Comparison of ENCODE assay signal across 8 mouse cellular contexts in the genomic region with DNA sequence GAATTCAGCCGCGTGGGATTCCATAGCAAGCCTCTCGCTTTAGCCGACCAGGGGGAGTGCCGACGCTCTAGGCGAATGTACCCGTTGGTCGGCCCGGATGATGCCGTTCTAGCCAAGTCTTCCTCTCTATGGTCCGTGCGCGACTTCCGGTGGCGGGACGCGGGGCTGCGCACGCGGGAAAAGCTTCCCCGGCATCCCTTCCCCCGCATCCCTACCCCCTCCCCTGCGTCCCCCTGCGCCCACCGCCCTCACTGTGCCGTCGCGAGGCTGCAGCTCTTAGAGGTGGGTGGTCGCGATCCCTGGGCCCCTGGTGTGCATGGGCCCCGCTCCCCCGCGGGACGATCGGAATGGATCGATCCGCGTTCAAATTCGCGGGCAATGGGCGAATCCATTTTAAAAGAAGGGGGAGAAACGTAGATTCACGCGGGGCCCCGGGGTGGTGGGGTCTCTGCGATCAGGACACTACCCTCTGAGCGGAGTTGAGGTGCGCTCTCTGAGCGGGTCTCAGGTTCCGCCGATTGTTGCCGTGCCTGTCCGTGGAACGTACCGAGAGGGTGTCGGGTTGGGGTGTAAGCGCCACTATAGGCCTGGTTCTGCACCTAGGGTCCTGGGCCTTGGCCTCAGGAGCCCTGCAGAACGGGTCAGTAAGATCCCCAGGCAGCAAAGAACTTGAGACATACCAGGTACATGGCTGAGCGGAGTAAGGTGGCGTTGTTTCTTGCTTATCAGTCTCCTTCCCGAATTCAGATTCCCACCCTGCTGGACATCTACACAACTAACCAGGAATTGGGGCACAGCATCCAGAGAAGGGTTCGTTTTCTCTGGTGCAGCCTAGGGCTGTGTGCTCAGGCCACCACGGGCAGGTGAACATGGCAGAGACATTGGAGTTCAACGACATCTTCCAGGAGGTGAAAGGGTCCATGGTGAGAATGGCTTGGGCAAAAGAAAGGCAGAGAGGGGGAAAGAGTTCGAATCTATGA. TPM values are rescaled to one million over a fixed set of nuclear protein-coding genes. Genes with fewer than 3 reads are reported as not detected.
A peak's percentile ranks its signal among the peaks of the same experiment; 100 is the strongest.
DNase-seq lines count a peak whose midpoint lies in the region; ATAC-seq and TF ChIP-seq lines count a peak whose summit lies in the region.

Ssrp1 (plus strand) TSS at position 188 of the 980 bp plus-strand sequence.
P2rx3 (minus strand) TSS at position 416 of the 980 bp plus-strand sequence.

- no peak for TF ChIP-seq EP300 in CH12.LX (IDR thresholded peaks at IDR 0.05; ENCODE audit: low read length)

- WGBS in heart, embryonic 14.5 days = 1% methylated on average over 64 of the region's 66 CpGs
- WGBS in liver, embryonic 15.5 days (ENCODE audit: insufficient replicate concordance) = under 1% methylated on average over 66 of the region's 66 CpGs
- 1% methylated on average over 65 of the region's 66 CpGs for WGBS in neural tube, embryonic 11.5 days
- WGBS in stomach, embryonic 16.5 days = under 1% methylated on average over 66 of the region's 66 CpGs

- in situ Hi-C loops in CH12.LX (cut with MboI; ENCODE audit: low pct_ligation_motif_present, low pct_unique_long_range_greater_than_20kb, low sequenced_read_pairs) = no loop called here

- peak within 1 kb of the TSS; percentile 24 for H3K27ac ChIP-seq in CH12.LX (ENCODE audit: insufficient read depth, low read depth)
- peak within 1 kb of the TSS; percentile 36 to 69 for H3K27ac ChIP-seq in heart, embryonic 14.5 days (replicated peaks in 1 of 2; ENCODE audit: control insufficient read depth in 1 of 2, insufficient read depth in 1 of 2, low read depth in 2 of 2, low read length in 2 of 2)
- H3K27ac ChIP-seq in liver, embryonic 15.5 days (replicated peaks) = peak within 1 kb of the TSS; percentile 80
- peak within 1 kb of the TSS; percentile 42 for H3K27ac ChIP-seq in neural tube, embryonic 11.5 days (ENCODE audit: low read depth, low read length)
- peak within 1 kb of the TSS; percentile 85 for H3K27ac ChIP-seq in stomach, embryonic 16.5 days (ENCODE audit: low read length)

- dilution Hi-C loops in CH12.LX (cut with MboI; ENCODE audit: extremely low pct_ligation_motif_present, extremely low pct_unique_long_range_greater_than_20kb, low sequenced_read_pairs) = no loop called here

- TF ChIP-seq CTCF in CH12.LX (conservative IDR thresholded peaks at IDR 0.05 in 1 of 2, IDR thresholded peaks at IDR 0.05 in 1 of 2; ENCODE audit: low read depth in 2 of 2, low read length in 2 of 2) = no peak

- no peaks in the 10 kb centered on the region for H3K27me3 ChIP-seq in CH12.LX (replicated peaks)
- H3K27me3 ChIP-seq in heart, embryonic 14.5 days (ENCODE audit: control insufficient read depth, insufficient read depth, low read length) = 0 out of 2 replicates have a peak, but pooled peaks cover 5% of the 10 kb centered on the region
- peaks cover 36% of the 10 kb centered on the region for H3K27me3 ChIP-seq in liver, embryonic 15.5 days
- no peaks in the 10 kb centered on the region for H3K27me3 ChIP-seq in neural tube, embryonic 11.5 days (ENCODE audit: control insufficient read depth, insufficient read depth, low read length)
- no peaks in the 10 kb centered on the region for H3K27me3 ChIP-seq in stomach, embryonic 16.5 days (ENCODE audit: control insufficient read depth, insufficient read depth, low read length)

- H3K79me2 ChIP-seq in CH12.LX (replicated peaks; ENCODE audit: control insufficient read depth, extremely low read depth, insufficient read depth, poor library complexity, severe bottlenecking) = peaks cover 32% of the 10 kb centered on the region

- H3K4me1 ChIP-seq in CH12.LX (ENCODE audit: control insufficient read depth in 1 of 2, insufficient read depth in 2 of 2) = peaks cover 12 to 63% of the 10 kb centered on the region in 2 experiments
- H3K4me1 ChIP-seq in heart, embryonic 14.5 days (ENCODE audit: control insufficient read depth in 2 of 2, insufficient read depth in 2 of 2, low read length in 2 of 2) = peaks cover 3 to 13% of the 10 kb centered on the region in 2 experiments
- peaks cover 25% of the 10 kb centered on the region for H3K4me1 ChIP-seq in liver, embryonic 15.5 days (replicated peaks)
- peaks cover 7% of the 10 kb centered on the region for H3K4me1 ChIP-seq in neural tube, embryonic 11.5 days (ENCODE audit: control insufficient read depth, insufficient read depth, low read length)
- H3K4me1 ChIP-seq in stomach, embryonic 16.5 days (ENCODE audit: control insufficient read depth, insufficient read depth, low read length) = peaks cover 14% of the 10 kb centered on the region

- H3K9ac ChIP-seq in CH12.LX (ENCODE audit: insufficient read depth, low read depth) = peak within 1 kb of the TSS; percentile 81
- peak within 1 kb of the TSS; percentile 93 for H3K9ac ChIP-seq in heart, embryonic 14.5 days (ENCODE audit: low read length)
- peak within 1 kb of the TSS; percentile 85 for H3K9ac ChIP-seq in liver, embryonic 15.5 days
- peak within 1 kb of the TSS; percentile 88 for H3K9ac ChIP-seq in neural tube, embryonic 11.5 days (ENCODE audit: low read length)
- peak within 1 kb of the TSS; percentile 98 for H3K9ac ChIP-seq in stomach, embryonic 16.5 days (ENCODE audit: low read length)

- peak; percentile 92 for DNase-seq in CH12.LX (ENCODE audit: extremely low read depth)
- DNase-seq in c-Kit-negative CD71-positive TER-119-positive erythroid progenitor cells, embryonic 14.5 days (ENCODE audit: low read depth, low spot score) = peak; percentile 85
- peak; percentile 65 for DNase-seq in fibroblast of lung, adult 2 months (ENCODE audit: low read depth)
- DNase-seq in kidney, postnatal 14 days = peak; percentile 94
- peak; percentile 94 for DNase-seq in neural tube, embryonic 11.5 days (ENCODE audit: low spot score)

- peak within 1 kb of the TSS; percentile 77 to 93 (median 89) for H3K4me3 ChIP-seq in CH12.LX (replicated peaks in 1 of 3; ENCODE audit: low read depth in 2 of 3, low read length in 2 of 3, poor library complexity in 1 of 3)
- H3K4me3 ChIP-seq in heart, embryonic 14.5 days (ENCODE audit: control insufficient read depth in 1 of 2, insufficient read depth in 1 of 2, low read depth in 1 of 2, low read length in 2 of 2) = peak within 1 kb of the TSS; percentile 76 to 83
- peak within 1 kb of the TSS; percentile 83 for H3K4me3 ChIP-seq in liver, embryonic 15.5 days (replicated peaks)
- peak within 1 kb of the TSS; percentile 80 for H3K4me3 ChIP-seq in neural tube, embryonic 11.5 days (ENCODE audit: low read depth, low read length)
- H3K4me3 ChIP-seq in stomach, embryonic 16.5 days (replicated peaks; ENCODE audit: low read length) = peak within 1 kb of the TSS; percentile 92

- TF ChIP-seq RAD21 in CH12.LX (IDR thresholded peaks at IDR 0.05; ENCODE audit: low read depth, low read length) = no peak

- peak; percentile 94 for ATAC-seq in heart, embryonic 14.5 days (ENCODE audit: insufficient number of reproducible peaks, insufficient read depth, low FRiP score, low read depth)
- peak; percentile 93 for ATAC-seq in liver, embryonic 15.5 days (ENCODE audit: insufficient read depth)
- ATAC-seq in neural tube, embryonic 11.5 days (ENCODE audit: insufficient read depth, low FRiP score, low TSS enrichment) = peak; percentile 94
- peak; percentile 94 for ATAC-seq in stomach, embryonic 16.5 days (ENCODE audit: insufficient read depth, low FRiP score)

- peak; percentile 87 for TF ChIP-seq POLR2A in CH12.LX (IDR thresholded peaks at IDR 0.05; ENCODE audit: low read depth, low read length)

- no peaks in the 10 kb centered on the region for H3K9me3 ChIP-seq in CH12.LX (replicated peaks; ENCODE audit: low read length)
- H3K9me3 ChIP-seq in heart, embryonic 14.5 days (ENCODE audit: control insufficient read depth, low read length) = no peaks in the 10 kb centered on the region
- H3K9me3 ChIP-seq in liver, embryonic 15.5 days (replicated peaks) = no peaks in the 10 kb centered on the region
- H3K9me3 ChIP-seq in neural tube, embryonic 11.5 days (ENCODE audit: control insufficient read depth, low read length) = no peaks in the 10 kb centered on the region
- no peaks in the 10 kb centered on the region for H3K9me3 ChIP-seq in stomach, embryonic 16.5 days (replicated peaks; ENCODE audit: control insufficient read depth, low read length)

- peak within 1 kb of the TSS; percentile 90 for H3K4me2 ChIP-seq in CH12.LX (ENCODE audit: insufficient read depth, low read depth, poor library complexity, severe bottlenecking)
- H3K4me2 ChIP-seq in heart, embryonic 14.5 days (ENCODE audit: low read length) = peak within 1 kb of the TSS; percentile 89
- peak within 1 kb of the TSS; percentile 87 for H3K4me2 ChIP-seq in liver, embryonic 15.5 days
- H3K4me2 ChIP-seq in neural tube, embryonic 11.5 days (ENCODE audit: low read depth) = peak within 1 kb of the TSS; percentile 79
- H3K4me2 ChIP-seq in stomach, embryonic 16.5 days (ENCODE audit: low read depth, low read length) = peak within 1 kb of the TSS; percentile 73

- peaks cover 29 to 37% of the 10 kb centered on the region in 2 experiments for H3K36me3 ChIP-seq in CH12.LX (replicated peaks in 1 of 2; ENCODE audit: control insufficient read depth in 1 of 2, insufficient read depth in 1 of 2, low read length in 1 of 2)
- peaks cover 43% of the 10 kb centered on the region for H3K36me3 ChIP-seq in heart, embryonic 14.5 days (ENCODE audit: control insufficient read depth, insufficient read depth, low read length)
- peaks cover 39% of the 10 kb centered on the region for H3K36me3 ChIP-seq in liver, embryonic 15.5 days (replicated peaks)
- H3K36me3 ChIP-seq in neural tube, embryonic 11.5 days (ENCODE audit: control insufficient read depth, insufficient read depth, low read length) = peaks cover 20% of the 10 kb centered on the region
- H3K36me3 ChIP-seq in stomach, embryonic 16.5 days (ENCODE audit: control insufficient read depth, insufficient read depth, low read length) = peaks cover 14% of the 10 kb centered on the region; the same call in 1 of the 2 replicates

RNA-seq across cellular contexts. Expression of gene Ssrp1, which starts in this region (rescaled TPM):
- total RNA-seq in CH12.LX (2012; rRNA removed) (241 and 287 TPM in 2 replicates), CH12.LX (2014; rRNA removed) (287 and 297 TPM in 2 replicates)
- 437 and 585 TPM in 2 replicates for polyA plus RNA-seq in CH12.LX (2012; ENCODE audit: insufficient read length, low read depth)
- 124 and 130 TPM in 2 replicates for polyA plus RNA-seq in heart, embryonic 14.5 days (2014; fragmentation: Nextera tagmentation; extraction: Ambion mirVana)
- polyA plus RNA-seq in liver, embryonic 15.5 days (2015; fragmentation: Nextera tagmentation; extraction: Ambion mirVana) = 145 and 148 TPM in 2 replicates
- 346 and 359 TPM in 2 replicates for polyA plus RNA-seq in neural tube, embryonic 11.5 days (2014; fragmentation: Nextera tagmentation; extraction: Ambion mirVana)
- polyA plus RNA-seq in stomach, embryonic 16.5 days (2015; fragmentation: Nextera tagmentation; extraction: Ambion mirVana) = 211 and 239 TPM in 2 replicates

RNA-seq across cellular contexts. Expression of gene P2rx3, which starts in this region (rescaled TPM):
- total RNA-seq in CH12.LX (2012; rRNA removed) (2.4 and 7.1 TPM in 2 replicates), CH12.LX (2014; rRNA removed) (1.7 and 2.2 TPM in 2 replicates)
- 3.7 and 4.7 TPM in 2 replicates for polyA plus RNA-seq in CH12.LX (2012; ENCODE audit: insufficient read length, low read depth)
- polyA plus RNA-seq in heart, embryonic 14.5 days (2014; fragmentation: Nextera tagmentation; extraction: Ambion mirVana) = 0.69 TPM in 1 of 2 replicates, not detected in the other
- polyA plus RNA-seq in liver, embryonic 15.5 days (2015; fragmentation: Nextera tagmentation; extraction: Ambion mirVana) = 0.25 and 0.30 TPM in 2 replicates
- 10.9 and 15.7 TPM in 2 replicates for polyA plus RNA-seq in neural tube, embryonic 11.5 days (2014; fragmentation: Nextera tagmentation; extraction: Ambion mirVana)
- polyA plus RNA-seq in stomach, embryonic 16.5 days (2015; fragmentation: Nextera tagmentation; extraction: Ambion mirVana) = 1.6 and 1.8 TPM in 2 replicates

Comparison
In these comparisons a context has a peak if more than half of its experiments do, and no peak if none do; other contexts are left out.
1. Peak in every context shown above with its lines: DNase-seq, ATAC-seq, H3K4me3 ChIP-seq and H3K27ac ChIP-seq.
2. H3K27ac ChIP-seq: peak in every context shown above with its lines; median percentile 85 in stomach, embryonic 16.5 days; 80 in liver, embryonic 15.5 days; 52 in heart, embryonic 14.5 days; 42 in neural tube, embryonic 11.5 days; 24 in CH12.LX.